Mouse (Mus musculus) cerebellum, adult 9-11 months (tissue): ENCODE measurements around the gene Map3k3.
A peak's percentile ranks its signal among the peaks of the same experiment; 100 is the strongest.
"Not testable (repeated sequence)": the region's sequence is repeated elsewhere in the genome, so short reads cannot be mapped to it uniquely, and the experiment has no call there.

Source experiments
- DNase-seq: peaks from one replicate; pipeline ENCODE4 v3.0.0; 2022

The Map3k3 gene

GRCm38 (mm10) chr11:106083708-106084701 is at the start of gene Map3k3:
Gene Map3k3, plus strand, starts transcription at chr11:106084613.
- peak; percentile 100 for DNase-seq

- no peak for DNase-seq
Measured at GRCm38 (mm10) chr11:106034986-106035385, 49.4 kb upstream of the Map3k3 start.

- DNase-seq = peak; percentile 98
Measured at GRCm38 (mm10) chr11:106036548-106037417, 47.6 kb upstream of the Map3k3 start, which contains the start of gene Dcaf7. Gene Dcaf7, plus strand, starts transcription at chr11:106036872.

- peak; percentile 83 for DNase-seq
Measured at GRCm38 (mm10) chr11:106037418-106037751, 47.0 kb upstream of the Map3k3 start.

- DNase-seq = no peak
Measured at GRCm38 (mm10) chr11:106044349-106044748, 40.1 kb upstream of the Map3k3 start.

GRCm38 (mm10) chr11:106045256-106045655 is 39.2 kb upstream of the Map3k3 start:
- no peak for DNase-seq

- no peak for DNase-seq
Measured at GRCm38 (mm10) chr11:106045780-106046179, 38.6 kb upstream of the Map3k3 start.

GRCm38 (mm10) chr11:106046584-106046983 is 37.8 kb upstream of the Map3k3 start:
- no peak for DNase-seq

GRCm38 (mm10) chr11:106053921-106054320 is 30.5 kb upstream of the Map3k3 start:
- no peak for DNase-seq

- no peak for DNase-seq
Measured at GRCm38 (mm10) chr11:106054600-106054999, 29.8 kb upstream of the Map3k3 start.

GRCm38 (mm10) chr11:106055341-106055740 is 29.1 kb upstream of the Map3k3 start:
- no peak for DNase-seq

- DNase-seq = no peak
Measured at GRCm38 (mm10) chr11:106056819-106057491, 27.5 kb upstream of the Map3k3 start.

- DNase-seq = no peak
Measured at GRCm38 (mm10) chr11:106058020-106058419, 26.4 kb upstream of the Map3k3 start.

- DNase-seq = no peak
Measured at GRCm38 (mm10) chr11:106060549-106060948, 23.9 kb upstream of the Map3k3 start.

- DNase-seq = no peak
Measured at GRCm38 (mm10) chr11:106061311-106061710, 23.1 kb upstream of the Map3k3 start.

- DNase-seq = no peak
Measured at GRCm38 (mm10) chr11:106063756-106064155, 20.7 kb upstream of the Map3k3 start.

GRCm38 (mm10) chr11:106065073-106065922 is 19.1 kb upstream of the Map3k3 start:
- DNase-seq = no peak

GRCm38 (mm10) chr11:106065923-106066571 is 18.4 kb upstream of the Map3k3 start, which contains the start of gene Taco1:
Gene Taco1, plus strand, starts transcription at chr11:106066061.
- peak; percentile 93 for DNase-seq

GRCm38 (mm10) chr11:106066616-106067015 is 17.8 kb upstream of the Map3k3 start:
- DNase-seq = not testable (repeated sequence)

- no peak for DNase-seq
Measured at GRCm38 (mm10) chr11:106073774-106074173, 10.6 kb upstream of the Map3k3 start.

GRCm38 (mm10) chr11:106076321-106076720 is 8.1 kb upstream of the Map3k3 start:
- DNase-seq = peak; percentile 37
